Mouse (Mus musculus) spleen, adult 18-20 months (tissue): ENCODE measurements around the gene Ccdc33.
A peak's percentile ranks its signal among the peaks of the same experiment; 100 is the strongest.

Experiments
- DNase-seq, 2 experiments: peaks; one replicate each; pipeline ENCODE4 v3.0.0; 2022; ENCODE audit warnings: mixed read lengths in 2 of 2

Ccdc33 gene

DNA sequence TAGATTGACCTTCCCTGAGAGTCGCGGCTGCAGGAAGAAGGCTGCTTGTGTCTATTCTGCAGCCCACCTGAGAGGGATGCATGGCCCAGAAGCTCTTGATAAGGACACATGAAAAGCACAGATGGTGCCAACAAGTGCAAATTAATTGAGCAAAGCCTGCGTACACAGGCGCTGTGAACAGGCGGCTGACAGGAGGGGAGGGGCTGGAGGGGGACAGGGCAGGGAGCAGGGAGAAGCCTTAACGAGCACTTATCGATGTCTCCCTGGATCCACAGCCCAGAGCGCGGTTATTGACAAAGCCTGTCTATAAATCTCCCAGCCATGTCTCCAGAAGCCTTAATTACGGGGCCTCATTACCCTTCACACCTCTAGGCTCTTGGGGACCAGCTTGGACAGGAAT lies 73.8 kb downstream of the Ccdc33 start:
- no peak for DNase-seq

DNA sequence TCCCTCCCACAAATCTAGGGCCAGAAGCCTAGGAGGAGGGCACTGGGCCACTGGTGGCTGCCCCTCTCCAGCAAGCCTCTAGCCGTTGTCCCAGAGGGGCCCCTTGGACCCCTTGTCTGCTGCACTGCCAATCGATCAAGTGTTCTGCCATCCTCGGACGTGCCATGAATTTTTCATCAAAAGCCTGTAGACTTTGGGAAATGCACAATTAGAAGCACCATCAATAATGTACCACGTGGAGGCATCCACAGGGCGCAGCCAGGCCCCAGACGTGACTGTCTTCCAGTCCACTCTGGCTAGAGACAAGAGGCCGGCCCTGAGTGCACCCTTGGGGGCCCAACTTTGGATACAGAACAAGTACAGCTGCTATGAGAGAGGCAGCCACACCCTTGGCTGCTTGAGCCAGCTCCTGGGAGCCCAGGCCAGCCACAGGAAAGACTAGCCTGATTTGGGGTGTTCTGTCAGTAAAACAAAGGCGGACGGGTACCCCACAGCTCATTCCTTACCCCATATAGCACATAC lies 75.1 kb downstream of the Ccdc33 start:
- no peak for DNase-seq

DNA sequence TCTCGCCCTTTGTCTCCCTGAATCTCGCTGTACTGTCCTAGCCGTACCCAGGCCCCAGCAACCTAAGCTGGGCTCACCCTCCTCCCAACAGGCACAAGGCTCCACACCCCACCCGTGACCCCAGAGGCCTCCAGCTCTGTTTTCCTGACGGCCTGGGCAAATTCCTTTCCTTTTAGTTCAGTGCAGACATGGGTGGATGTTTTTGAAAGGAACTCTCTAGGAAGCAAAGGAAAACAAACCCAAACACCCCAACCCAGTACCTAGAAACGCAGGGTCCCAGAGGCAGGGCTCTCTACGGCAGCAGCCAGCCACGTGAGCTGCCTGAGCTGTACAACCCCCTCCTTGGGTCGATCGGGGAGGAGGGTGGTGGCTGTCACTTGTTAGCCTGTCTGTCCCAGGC lies 76.2 kb downstream of the Ccdc33 start:
- no peak for DNase-seq

DNA sequence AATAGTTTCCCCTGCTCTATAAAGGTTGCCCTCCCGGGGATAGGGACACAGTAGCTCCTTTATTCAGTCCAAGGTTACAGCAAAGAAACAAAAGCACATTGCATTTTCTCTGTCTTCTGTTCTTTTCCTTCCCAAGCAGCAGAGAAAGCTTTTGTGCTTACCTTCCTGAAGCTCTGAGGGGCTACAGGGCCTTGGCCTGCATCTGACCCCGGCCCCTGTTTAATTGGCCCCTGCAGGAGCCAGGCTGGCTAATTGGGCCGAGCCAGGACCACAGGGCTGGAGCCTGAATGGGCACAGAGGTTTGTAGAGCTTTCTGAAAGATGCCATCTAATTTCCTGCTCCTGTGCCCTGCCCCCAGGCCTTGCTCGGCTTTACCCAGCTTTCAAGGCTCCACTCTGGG lies 77.6 kb downstream of the Ccdc33 start:
- DNase-seq: no peak

DNA sequence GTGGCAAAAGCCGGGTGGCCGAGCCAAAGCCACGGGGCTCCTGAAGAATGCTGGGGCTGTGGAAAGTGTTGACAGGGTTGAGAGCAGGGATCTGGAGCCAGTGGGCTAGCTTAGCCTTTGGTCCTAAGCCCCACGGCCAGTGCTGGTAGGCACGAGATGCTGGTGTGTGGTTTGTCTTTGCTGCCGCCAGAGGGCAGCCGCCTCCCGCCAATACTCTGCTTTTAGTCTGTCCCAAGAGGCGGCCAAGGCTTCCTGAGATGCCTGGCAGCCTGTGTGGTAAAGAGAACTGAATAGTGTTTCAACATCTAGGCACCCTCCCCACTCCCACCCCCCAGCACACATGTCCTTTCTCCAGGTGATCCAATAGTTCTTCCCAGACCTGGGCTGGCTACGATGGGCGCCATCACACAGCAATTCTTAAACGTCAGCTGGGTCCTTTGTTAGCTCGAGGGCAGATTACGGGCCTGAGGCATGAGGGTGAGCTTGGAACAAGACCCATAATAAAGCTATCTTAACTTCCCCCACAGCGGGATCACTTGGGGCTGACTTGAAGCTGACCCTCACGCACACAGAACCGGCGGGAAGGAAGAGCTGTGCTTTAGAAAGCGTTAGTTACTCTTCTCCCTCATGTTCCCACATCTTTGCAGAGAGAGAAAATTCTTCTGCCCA lies 80.0 kb downstream of the Ccdc33 start:
- peak; percentile 39 to 72 for DNase-seq

DNA sequence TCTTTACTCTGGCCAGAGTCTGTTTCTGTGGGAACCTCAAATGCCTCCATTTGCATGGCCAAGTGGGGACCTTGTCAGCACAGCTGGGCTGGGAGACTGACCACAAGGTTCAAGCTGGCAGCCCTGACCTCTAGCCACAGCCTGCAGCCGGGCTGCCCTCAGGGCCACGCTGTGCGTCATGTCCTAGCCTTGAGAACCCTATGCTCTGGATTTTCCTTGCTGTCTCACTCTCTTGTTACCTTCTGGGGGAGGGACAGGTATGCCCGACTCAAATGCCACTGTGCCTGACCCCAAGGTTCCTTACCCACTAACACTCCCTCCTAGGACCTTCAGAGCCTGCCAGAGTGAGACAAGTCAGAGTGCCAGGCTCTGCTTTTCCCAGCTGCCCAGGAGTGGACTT lies 81.7 kb downstream of the Ccdc33 start:
- no peak for DNase-seq

DNA sequence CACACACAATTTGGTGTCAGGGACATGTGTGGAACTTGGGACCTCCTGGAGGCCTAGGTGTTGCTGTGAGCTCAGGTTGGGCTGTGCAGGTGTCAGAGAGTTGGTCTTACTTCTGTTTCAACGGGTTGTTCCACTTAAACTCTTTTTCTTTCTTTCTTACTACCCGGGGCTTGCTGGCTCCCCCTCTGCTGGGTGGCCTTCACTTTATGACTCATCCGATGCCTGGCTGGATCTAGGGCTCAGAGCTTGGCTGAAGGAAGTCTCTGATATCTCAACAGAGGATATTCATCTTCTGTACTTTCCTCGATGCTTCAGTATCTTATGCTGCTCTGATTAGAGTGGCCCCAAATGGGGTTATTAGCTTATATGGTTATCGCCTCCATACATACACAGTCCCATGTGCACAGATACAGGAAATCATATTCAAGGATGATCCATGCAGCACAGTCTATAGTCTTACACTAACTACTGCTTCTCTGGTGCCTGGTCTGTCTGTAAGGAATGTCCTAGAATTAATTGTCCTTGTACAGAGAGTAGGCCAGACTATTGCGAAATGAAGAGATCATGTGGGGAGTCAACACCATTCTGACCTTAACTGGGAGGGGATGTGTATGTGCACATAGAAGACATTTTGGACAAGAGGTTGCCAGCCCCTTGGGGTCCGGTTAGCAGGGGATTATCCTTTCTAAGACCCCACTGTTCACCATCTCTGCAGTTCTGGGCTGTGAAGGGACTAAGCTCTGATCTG lies 82.5 kb downstream of the Ccdc33 start:
- DNase-seq: no peak

DNA sequence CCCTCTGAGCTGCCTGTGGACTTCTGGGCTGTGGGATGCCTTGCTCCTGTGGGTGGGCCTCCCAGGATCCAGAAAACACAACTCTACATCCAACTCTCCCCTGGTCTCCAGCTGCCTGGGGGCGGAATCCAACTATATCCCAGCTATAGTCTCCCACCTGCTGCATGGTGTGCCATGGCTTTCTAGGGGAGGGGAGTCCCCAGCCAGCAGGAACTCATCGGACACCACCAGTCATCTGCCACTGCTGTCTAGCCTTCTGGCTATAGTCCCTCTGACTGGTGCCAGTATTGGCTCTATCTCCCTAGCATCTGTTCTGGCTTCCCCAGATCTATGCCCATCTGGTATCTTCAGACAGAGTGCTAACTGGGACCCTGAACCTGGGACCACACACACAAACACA lies 83.1 kb downstream of the Ccdc33 start:
- DNase-seq: no peak

DNA sequence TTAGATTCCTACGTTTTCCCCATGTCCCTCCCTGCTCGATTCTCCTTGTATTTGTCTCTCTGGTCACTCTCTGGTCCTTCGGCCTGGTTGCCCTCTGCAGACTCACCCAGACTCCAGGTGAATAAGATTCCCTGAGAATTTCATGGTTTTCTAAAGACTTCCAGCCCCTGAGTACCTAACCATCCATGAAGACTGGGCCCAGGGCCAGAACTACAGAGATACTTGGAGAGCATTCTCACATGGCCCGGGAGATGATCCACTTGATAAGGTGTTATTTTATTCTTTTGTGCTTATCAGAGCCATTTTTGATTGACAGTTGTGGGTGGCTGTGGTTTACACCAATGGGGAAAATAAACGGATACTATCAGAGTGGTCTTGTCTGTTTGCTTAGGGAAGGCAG lies 86.7 kb downstream of the Ccdc33 start:
- DNase-seq: no peak

DNA sequence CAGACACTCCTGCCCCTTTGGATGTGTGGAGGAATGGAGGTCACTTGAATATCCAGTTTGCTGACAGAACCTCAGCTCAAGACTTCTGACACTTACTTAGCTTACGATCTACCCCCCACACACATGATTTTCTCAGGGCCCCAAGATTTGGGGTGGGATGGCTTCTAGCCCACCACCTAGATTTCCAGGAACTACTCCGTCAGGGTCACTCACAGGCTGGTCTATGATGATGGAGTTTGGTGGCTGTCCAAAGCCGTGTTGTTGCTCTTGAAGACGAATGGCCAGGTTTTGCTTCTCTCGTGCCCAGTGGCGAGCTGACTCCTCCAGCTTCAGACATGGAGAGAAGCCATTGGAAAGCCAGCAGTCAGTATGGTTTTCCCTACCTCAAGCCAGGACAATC lies 89.0 kb downstream of the Ccdc33 start:
- no peak for DNase-seq

DNA sequence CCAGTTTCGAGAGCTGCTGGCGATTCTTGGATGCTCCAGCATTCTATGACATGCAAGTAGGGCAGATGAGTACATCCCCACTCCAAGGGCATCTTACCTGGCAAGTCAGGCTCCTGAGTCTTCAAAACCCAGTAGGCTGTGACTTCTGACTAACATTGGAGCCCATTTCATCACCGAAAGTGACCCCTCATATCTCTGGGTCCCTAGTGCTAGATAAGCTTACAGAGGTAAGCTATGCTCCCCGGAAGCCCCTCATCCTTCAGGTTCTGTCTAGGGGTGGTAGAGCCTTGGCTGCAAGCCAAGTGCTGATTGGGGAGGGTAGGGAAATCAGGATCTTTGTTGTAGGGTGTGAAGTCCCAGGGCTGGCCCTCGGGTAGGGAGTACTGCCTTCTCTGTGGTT lies 89.8 kb downstream of the Ccdc33 start:
- no peak for DNase-seq

DNA sequence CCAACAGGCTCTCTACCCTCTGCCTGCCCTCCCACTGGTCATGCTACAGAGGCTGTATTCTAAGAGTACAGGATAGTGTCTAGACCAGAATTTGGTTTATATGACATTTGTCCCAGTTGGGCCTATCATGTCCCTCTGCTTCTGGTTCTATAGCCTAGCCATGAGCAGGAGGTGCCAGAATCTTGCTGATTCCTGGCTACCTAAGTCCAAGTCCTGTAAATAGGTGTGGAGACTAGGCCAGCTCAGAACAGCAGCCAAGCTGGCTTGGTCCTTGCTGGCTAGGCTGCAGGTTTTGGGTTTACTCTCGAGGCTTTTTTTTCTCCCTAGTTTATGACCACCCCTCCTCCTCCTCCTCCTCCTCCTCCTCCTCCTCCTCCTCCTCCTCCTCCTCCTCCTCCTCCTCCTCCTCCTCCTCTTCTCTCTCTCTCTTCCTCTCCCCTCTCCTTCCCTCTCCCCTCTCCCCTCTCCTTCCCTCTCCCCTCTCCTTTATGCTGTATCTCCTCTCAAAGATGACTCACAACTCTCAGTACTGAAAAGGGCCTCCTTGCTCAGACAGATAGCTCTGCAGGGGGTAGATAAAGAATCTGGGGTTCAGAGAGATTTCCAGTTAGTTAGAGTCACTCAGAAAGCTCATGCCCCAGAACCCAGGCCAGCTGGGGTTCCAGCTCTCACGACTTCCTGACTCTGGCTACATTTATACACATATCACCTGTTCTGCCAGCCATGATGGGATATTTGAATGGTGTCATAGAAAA lies 91.0 kb downstream of the Ccdc33 start:
- no peak for DNase-seq

DNA sequence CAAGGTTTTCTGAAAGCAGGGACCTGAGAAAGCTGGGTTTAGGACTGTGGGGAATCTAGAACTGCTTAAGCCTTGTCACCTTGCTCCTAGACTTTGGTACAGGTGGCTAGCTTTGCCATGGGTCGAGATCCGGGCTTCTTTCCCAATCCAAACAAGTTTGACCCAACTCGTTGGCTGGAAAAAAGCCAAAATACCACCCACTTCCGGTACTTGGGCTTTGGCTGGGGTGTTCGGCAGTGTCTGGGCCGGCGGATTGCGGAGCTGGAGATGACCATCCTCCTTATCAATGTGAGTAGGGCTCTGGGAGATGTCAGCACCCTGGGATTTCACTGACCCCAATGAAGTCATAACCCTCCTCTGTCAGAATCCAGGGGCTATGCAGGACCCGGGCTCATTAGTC lies 92.6 kb downstream of the Ccdc33 start:
- no peak for DNase-seq

DNA sequence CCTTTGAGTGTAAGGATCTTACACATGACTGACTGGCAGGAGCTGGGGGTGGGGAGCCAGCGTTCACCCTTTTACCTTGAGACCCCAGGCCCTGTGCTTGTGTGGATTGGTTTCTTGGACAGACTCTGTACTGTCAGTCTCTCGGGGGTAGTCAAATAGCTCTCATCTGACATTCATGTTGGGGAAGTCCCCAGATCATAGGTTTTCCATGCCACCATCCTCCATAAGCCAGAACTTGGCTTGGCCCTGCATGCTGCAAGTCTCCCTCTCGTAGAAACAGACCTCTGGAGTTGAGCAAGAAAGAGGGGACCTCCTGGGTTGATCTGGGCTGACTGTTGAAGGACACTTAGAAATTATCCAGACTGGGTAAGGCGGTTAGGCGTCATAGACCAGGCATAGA lies 100.2 kb downstream of the Ccdc33 start:
- DNase-seq: no peak

DNA sequence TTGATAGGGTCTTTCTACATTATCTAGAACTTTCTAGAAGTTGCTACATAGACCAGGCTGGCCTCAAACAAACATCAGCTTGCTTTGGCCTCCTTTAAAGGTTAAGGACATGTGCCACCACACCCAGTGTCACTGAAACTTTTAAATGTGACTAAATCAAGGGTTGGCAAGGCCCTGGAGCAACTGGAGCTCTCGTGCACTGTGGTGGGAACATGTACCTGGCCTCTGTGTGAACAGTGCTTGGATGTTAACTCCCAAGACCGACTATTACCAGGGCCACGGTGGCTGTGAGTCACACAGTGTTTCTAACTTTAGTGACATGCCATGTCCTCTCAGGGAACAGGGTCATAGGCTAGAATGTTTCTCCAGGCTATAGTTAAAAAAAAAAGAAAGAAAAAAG lies 101.7 kb downstream of the Ccdc33 start:
- no peak for DNase-seq

DNA sequence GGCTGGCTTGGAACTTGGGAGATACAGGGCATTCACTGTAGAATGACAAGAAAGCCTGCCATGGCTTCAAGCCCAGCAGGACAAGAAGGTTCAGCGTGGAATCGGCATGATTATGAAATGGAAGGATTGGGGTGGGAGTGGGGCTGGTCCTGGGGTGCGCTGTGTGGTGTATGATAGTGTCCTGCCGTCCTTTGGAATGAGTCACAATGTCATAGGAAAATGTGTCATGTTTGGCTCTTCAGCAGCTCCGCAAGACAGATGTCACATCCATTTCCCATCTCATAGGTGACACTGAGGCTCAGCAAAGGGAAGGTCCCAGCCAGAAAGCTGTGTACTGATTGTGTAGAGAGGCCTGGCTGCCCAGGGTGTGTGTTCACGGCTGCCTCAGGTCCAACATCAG lies 102.8 kb downstream of the Ccdc33 start:
- DNase-seq: no peak

DNA sequence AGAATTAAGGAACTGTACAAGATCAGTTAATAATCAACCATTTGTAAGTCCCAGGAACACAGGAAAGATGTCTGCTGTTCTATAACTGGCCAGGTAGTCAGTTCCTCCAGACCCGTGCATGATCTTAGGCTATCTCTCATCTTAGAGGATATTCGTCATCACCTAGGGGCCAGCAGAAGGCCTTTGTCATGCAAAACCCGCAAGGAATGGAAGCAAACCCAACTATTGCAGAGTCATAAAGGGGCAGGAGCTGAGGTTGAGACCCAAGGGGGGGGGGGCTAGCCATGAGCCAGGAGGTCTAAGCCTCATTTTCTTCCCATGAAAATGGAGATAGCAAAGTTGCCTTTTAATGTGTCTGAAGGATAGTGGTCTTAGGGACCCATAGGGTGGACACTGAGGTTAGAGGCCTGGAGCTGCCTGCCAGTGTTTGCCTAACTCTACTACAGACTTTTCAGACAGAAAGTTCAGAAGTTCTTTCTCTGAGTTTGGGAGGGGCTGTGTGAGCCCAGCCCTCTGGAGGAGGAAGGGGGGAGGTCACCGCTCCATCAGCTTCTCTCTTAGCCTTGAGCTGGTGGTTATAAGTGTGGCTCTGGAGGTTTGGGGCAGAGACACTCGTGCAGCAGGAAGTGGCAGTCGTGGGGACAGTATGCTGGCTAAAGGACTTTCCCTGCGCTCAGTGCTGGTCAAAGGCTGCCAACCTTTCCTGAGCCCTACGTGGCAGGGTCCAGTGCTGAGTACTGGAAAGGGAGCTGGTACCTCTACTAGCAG lies 104.0 kb downstream of the Ccdc33 start:
- no peak for DNase-seq

DNA sequence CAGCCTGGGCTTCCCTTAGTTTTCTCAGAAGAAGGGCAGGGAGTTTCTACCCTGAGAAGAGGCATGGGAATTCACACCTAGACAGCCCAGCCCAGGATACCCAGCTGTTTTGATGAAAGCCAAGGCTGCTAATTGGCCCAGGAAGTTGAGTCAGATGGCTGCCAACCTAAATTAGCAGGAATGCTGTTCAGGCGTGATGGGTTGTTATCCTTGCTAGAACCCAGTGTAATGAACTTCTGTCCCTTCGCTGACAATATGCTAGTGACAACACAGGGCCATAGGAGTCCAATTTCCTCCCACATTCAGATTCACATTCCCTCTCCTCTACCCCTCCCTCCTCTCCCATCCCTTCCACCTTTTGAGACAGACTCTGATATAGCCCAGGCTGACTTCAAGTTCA lies 105.7 kb downstream of the Ccdc33 start:
- no peak for DNase-seq

DNA sequence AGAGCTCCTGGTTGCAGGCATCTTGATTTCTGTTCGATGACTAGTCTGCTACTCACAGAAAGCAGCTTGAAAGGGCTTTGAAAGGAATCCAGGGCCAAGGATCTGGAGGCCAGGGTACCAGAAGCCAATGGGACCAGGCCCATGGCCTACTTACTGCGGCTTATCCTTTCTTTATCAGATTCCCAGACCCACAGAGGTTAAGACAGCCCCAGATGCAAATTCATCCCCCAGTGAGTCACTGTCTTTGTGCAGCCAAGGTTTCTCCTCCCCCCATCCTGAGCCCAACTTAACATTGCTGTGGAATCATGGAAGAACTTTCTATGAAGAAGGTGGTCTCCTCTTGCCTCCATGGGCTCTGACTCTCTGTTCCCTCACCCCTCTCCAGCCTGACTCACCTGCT lies 106.1 kb downstream of the Ccdc33 start:
- no peak for DNase-seq

DNA sequence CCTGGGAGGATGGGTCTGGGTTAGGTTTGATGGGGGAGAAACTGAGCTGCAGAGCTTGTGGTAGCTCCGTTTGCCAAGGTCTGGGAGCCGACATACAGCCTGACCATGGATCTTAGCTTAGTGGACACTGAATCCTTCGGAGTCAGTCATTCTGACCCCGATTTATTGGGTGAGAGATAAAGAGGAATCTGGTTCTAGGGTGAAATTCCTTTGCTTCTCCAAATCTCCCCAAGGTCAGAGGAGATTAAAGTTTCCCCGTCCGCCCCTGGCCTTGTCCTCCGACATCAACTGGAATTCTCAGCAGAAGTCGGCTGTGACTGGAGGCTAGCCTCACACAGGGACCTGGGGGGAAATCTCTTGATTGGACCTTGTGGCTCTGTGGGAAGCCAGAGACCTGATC lies 107.1 kb downstream of the Ccdc33 start:
- DNase-seq: no peak

DNA sequence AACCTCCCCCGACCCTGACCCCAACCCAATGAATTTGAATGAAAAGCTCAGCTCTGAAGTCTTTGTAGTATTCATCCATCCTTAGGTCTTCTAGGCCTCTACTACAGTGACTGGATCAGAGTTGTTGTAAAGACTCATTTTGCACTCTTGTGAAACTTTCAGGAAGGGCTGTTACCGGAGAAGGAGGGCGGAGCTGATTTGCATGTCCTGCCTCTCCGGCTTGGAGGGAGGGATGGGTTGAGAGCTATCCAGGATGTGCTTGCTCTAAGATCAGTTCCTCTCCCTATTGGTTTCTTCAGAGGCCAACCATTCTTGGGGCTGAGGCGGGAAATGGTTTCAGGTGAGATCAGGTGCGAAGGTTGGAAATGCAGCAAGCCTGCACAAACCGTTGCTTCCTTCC lies 107.6 kb downstream of the Ccdc33 start:
- no peak for DNase-seq

DNA sequence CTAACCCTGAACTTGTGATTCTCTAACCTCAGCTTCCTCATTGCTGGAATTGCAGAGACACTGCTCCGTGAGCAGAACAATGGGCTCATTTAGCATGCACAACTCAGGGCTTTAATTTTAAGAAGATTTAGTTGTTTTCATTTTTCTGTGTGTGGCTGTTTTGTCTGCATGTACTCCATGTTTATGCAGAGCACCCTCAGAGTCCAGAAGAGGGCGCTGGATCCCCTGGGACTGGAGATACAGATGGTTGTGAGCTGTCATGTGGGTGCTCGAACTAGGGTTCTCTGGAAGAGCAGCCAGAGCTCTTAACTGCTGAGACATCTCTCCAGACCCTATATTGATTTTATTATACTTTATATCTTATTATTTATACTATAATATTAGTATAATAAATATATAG lies 109.0 kb downstream of the Ccdc33 start:
- no peak for DNase-seq

DNA sequence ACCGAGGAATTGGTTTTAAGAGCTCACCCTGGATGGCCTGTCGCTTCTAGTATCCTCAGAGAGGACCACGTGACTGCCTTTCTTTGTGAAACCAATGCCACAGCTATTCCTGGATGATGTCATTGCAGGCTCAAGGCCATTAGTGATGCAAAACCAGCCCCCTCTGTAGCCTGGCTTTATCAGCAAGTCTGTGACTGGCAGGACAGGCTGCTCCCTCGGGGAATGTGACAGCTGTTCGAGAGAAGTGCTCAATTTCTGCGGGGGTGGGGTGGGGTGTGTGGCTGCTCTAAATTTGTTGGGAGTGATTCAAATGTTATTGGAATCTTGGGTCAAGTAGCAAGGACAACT lies 109.6 kb downstream of the Ccdc33 start:
- DNase-seq: no peak
